Mouse (Mus musculus) bone marrow, adult 2 months (tissue): ENCODE data around the gene Srsf4.

ENCODE experiments used
- CTCF ChIP-seq: fragments of 200-500 bp; IDR thresholded peaks from 2 replicates; pipeline ENCODE4 v1.5.1; 2011; ENCODE audit warnings: low read length, control low read depth; ENCODE audit not compliant: control insufficient read depth, insufficient read depth
- POLR2A ChIP-seq: fragments of 200-500 bp; IDR thresholded peaks from 2 replicates; pipeline ENCODE4 v1.6.1; 2011; ENCODE audit warnings: low read depth, mild to moderate bottlenecking, control low read depth, low read length, borderline replicate concordance; ENCODE audit not compliant: control insufficient read depth

DNA sequence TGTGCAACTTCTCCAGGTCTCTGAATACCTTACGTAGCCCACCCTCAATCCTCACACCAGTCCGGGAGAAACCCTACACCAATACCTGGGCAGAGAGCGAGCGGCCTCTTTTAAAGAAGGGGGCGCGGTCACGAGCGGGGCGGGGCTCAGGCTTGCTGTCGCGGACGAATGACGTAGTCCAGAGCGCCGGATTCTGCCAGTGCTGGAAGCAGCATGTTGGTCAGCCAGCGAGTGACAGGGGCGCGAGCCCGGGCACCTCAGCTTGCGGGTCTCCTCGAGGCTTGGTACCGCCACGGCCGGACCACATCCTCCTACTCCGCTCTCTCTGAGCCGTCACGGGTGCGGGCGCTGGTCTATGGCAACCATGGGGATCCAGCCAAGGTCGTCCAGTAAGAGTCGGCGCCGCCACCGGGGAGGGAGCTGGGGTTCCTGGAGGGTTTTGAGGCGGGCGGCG is 30.1 kb upstream of the Srsf4 start, which contains the start of gene Mecr:
- TF ChIP-seq POLR2A: peak; percentile 59; the same call in 1 of the 2 replicates
- TF ChIP-seq CTCF: no peak
